Mouse (Mus musculus): ENCODE measurements around the gene Emg1.
"Not testable (repeated sequence)": the region's sequence is repeated elsewhere in the genome, so short reads cannot be mapped to it uniquely, and the experiment has no call there.

Emg1 gene

GRCm38 (mm10) chr6:124683591-124684417, 28.2 kb downstream of the Emg1 start:
- no peak for DNase-seq (ENCODE audit: low spot score in 2 of 2)

DNA sequence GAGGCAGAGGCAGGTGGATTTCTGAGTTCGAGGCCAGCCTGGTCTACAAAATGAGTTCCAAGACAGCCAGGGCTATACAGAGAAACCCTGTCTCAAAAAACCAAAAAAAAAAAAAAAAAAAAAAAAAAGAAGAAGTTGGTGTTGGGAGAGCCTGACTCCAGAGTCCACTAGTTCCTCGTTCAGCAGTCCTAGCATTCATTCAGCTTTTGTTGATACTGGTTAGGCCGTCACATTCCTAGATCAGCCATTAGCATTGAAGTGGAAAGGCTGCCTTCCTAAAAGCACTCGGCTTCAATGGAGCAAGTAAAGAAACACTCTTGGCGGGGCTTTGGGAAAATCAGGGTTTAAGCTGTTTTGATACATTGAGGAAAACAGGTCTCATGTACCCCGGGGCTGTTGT, 29.7 kb downstream of the Emg1 start:
- DNase-seq (ENCODE audit: low spot score in 2 of 2): not testable (repeated sequence)

DNA sequence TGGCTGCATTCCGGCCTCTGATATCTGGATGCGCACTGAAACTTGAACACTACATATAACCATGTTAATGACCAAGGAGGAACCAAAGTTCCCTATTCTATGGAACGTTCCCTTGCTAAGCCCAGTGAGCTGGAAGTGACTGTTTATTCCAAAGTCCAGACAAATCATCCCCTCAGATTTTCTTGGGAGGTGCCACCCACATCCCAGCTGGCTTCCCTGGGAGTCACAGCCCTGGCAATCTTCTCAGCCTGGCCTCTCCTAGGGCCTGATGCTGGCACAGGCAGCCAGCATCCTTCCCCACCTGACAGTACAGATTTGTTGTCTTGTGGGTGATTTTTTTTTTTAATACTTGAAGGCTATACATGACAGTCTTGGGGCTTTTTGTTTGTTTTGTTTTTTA, 32.5 kb downstream of the Emg1 start:
- DNase-seq (ENCODE audit: low spot score in 2 of 2): no peak

GRCm38 (mm10) chr6:124678769-124679168, 33.2 kb downstream of the Emg1 start:
- DNase-seq (ENCODE audit: low spot score in 2 of 2): no peak

DNA sequence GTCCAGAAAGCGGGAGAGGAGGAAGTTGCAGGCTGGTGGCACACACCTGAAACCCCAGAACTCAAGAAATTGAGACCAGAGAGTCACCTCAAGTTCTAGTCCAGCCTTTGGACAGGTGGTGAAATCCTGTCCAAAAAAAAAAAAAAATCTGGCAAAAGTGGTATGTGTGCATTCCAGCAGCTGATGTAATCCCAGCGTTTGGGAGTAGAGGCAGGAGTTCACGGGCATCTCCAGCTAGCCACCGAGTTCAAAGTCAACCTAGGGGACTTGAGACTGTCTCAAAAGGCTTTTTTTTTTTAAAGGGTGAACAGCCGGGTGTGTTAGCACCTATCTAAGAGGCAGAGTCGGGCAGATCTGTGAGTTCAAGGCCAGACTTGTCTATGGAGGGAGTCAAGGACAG, 35.8 kb downstream of the Emg1 start:
- no peak for DNase-seq (ENCODE audit: low spot score in 2 of 2)

- DNase-seq (ENCODE audit: low spot score in 2 of 2): no peak
Measured at GRCm38 (mm10) chr6:124674591-124674990, 37.4 kb downstream of the Emg1 start.

GRCm38 (mm10) chr6:124673619-124674018, 38.4 kb downstream of the Emg1 start:
- DNase-seq (ENCODE audit: low spot score in 2 of 2): no peak

GRCm38 (mm10) chr6:124672100-124672499, 39.9 kb downstream of the Emg1 start:
- no peak for DNase-seq (ENCODE audit: low spot score in 2 of 2)

DNA sequence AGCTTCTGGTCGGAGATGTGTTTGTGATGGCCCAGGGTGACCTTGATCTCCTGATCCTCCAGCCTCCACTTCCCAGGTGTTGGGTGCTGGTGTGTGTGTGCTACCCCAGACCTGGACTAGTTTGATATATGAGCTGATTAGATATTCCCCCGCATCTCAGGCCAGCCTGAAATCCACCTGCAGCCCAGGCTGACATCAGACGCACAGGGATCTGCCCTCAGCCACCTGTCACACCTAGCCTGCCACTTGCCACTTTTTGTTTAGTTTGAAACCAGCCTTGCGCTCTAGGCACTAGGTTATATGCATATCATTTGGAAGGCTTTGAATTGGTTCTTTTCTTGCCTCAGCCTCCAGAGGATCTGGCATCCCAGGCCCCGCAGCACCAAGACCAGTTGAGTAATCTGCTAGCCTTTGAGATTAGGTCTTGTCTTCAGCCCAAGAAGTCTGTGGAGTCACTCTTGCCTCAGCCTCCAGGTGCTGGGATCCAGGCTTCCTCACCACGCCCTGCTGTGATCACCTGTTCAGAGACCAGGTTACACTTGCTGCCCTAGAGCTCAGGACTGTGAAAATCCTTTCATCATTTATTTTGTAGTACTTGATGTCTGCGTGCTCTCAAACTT, 41.6 kb downstream of the Emg1 start:
- no peak for DNase-seq (ENCODE audit: low spot score in 2 of 2)

- no peak for DNase-seq (ENCODE audit: low spot score in 2 of 2)
Measured at GRCm38 (mm10) chr6:124669234-124669859, 42.6 kb downstream of the Emg1 start.

DNA sequence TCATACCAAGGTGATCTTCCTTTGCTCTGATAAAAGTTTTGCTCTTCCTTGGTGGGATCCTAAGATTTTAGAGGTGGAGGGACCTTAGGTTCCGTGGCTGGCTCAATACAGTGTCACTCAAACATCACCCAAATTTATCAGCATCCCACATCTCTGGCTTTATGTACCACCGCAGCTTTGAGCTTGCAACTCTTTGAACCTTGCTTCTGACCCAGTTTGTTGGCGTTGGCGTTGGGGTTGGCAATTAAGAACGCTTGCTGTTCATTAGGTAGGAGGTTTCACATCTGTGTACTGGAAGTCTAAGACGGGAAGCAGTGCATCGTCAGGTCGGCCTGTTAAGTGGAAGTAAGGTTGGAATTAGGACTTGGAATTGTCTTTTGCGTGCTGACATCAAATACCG, 47.0 kb downstream of the Emg1 start:
- DNase-seq (ENCODE audit: low spot score in 2 of 2): no peak

GRCm38 (mm10) chr6:124664256-124664655, 47.7 kb downstream of the Emg1 start:
- DNase-seq (ENCODE audit: low spot score in 2 of 2): no peak

DNA sequence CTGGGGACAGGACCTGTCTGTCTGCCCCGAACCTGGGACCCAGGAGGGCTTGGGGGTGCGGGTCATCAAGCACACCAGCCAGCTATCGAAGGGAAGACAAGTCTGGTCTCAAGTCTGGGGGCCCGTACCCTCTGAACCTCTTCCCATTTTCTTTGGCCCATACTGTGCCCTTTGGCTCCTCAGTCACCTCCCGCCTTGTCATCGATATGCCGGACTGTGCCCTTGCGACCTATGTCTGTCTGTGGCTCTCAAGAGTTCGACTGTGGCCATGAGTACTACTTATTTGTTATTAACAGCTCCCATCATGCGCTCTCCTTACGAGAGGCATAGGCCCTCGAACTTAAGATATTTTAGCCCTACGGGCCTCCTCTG, 48.6 kb downstream of the Emg1 start:
- DNase-seq (ENCODE audit: low spot score in 2 of 2): no peak

DNA sequence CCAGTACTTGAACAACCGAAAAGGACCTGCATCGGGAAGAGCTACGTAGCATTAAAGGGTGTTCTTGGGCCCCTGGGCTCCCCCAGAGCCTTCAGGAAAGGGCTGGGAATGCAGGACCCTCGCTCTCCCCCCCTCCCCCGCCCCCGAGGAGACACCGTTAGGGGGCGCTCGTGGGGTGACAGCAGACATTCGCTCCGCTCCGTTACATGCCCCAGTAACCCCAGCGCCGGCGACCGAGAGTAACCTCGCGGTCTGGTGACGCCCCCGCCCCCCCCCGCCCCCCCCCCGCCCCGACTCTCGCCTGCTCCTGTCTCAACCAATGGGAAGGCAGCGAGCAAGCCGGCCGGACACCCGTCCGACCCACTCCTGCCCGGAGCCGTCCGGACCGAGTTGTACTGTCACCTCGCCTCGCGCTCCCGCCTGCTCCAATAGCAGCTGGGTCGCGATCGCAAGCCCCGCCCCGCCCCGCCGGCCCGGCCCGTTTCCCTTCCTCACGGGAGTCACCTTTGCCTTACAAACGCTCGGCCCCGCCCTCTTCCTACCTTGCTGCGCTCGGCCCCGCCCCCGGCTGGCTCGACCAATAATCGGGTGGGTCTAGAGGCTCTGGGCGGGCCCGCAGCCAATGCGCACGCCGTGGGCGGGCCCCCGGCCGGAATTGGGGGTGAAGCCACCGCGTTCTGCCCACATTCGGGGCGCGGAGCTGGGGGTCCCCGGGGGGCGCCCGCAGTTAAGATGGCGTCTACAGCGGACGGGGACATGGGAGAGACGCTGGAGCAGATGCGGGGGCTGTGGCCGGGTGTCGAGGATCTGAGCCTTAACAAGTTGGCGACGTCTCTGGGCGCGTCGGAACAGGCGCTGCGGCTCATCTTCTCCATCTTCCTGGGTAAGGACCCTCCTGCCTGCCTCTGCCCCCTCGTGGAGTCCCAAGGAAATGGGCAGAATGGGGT, 49.2 kb downstream of the Emg1 start, which contains the start of gene Lpcat3:
Gene Lpcat3 (plus strand): TSS at position 551 of the 947 bp plus-strand sequence.
- DNase-seq (ENCODE audit: low spot score in 2 of 2): peak; percentile 100

DNA sequence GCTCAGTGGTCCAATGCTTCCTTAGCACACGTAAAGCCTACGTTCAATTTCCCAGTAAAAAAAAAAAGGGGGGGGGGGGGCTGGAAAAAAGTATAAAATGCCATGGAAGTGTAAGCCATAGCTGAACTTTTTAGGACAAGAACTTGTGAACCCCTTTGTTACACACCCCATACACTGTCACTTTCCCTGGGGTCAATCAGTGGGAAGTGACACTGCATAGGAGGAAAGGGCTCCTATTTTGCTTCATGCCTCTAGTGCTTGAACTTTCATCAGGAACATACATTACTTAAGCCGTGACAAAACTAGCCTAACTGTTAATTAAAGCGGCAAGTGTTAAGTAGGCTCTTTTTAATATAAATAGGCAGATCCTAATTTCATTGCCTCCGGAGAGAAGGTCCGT, 50.0 kb downstream of the Emg1 start:
- DNase-seq (ENCODE audit: low spot score in 2 of 2): no peak

DNA sequence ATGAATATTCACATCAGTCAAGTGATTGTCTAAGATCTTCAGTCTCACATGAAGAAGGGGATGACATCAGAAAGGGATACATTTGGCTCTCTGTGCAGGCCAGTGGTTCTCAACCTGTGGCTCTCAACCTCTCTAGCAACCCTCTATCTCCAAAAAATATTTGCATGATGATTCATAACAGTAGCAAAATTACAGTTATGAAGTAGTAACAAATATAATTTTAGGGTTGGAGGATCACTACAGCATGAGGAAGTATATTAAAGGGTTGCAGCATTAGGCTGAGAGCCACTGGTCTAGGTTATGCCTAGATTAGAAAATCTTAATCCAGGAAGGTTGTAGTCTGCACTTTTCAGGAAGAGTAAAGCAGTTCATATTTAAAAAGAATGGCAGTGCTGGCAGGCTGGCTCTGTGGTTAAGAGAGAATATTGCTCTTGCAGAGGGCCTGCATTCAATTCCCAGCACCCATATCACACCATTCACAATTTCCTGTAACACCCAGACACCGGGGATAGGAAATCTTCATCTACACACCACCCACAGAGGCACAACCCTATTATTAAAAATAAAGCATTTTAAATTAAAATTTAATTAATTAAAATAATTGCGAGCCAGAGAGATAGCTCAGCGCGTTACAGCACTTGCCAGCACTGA, 50.7 kb downstream of the Emg1 start:
- no peak for DNase-seq (ENCODE audit: low spot score in 2 of 2)

DNA sequence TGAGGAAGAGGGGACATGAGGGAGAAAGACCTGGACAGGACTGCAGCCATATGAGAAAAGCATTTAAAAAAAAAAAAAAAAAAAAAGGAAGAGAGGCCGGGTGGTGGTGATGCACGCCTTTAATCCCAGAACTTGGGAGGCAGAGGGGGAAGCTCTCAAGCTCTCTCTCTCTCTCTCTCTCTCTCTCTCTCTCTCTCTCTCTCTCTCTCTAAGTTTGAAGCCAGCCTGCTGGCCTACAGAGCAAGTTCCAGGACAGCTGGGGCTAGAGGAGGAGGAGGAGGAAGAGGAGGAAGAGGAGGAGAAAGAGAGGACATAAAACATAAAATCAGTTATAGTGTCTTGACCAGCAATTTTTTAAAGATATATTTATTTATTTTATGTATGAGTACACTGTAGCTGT, 53.9 kb downstream of the Emg1 start:
- no peak for DNase-seq (ENCODE audit: low spot score in 2 of 2)

- DNase-seq (ENCODE audit: low spot score in 2 of 2): no peak
Measured at GRCm38 (mm10) chr6:124655893-124656292, 56.1 kb downstream of the Emg1 start.
